Comparison of ENCODE assay signal across 16 mouse cellular contexts in the genomic region with DNA sequence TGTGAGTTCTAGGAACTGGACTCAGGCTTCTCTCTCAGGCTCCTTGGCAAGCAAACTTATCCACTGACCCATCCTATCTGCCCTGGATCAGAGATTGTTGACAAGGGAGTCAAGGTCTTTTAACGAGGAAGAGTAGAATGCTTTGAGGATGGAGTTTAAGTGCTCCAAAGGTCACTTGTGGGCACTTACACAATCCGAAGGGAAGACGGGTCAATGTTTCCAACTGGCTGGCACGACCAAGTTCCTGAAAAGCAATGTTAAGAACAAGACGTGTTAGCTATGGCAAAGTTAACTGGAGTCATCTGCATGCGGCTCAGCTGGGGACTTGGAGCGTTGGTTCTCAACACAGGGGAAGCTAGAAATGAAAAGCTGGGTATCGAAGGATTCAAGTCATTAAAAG. TPM values are rescaled to one million over a fixed set of nuclear protein-coding genes. Genes with fewer than 3 reads are reported as not detected.
DNase-seq lines count a peak whose midpoint lies in the region; TF ChIP-seq lines count a peak whose summit lies in the region.
"Had no signal": no experiment of that assay in that cellular context is flagged by ENCODE, and none has a peak within 500 bp of the region (broad histone marks: within the 10 kb centered on the region; RNA-seq: fewer than 3 reads in every experiment).

No protein-coding gene starts in this region.

- whole genome bisulfite sequencing in liver, adult 2 months, result 29% methylated on average over 8 of the region's 8 CpGs
- WGBS in small intestine, adult 2 months, result 38% methylated on average over 8 of the region's 8 CpGs

- DNase-seq in liver, adult 2 months (ENCODE audit: extremely low read depth, low read depth, low spot score), result peak; percentile 82
- no peak for DNase-seq in liver
- peak; percentile 34 to 42 for DNase-seq in adrenal gland, postnatal 36 days
- DNase-seq in kidney, adult 9 months, result peak; percentile 87
- no peak for DNase-seq in heart, adult 8-10 months (ENCODE audit: low spot score)
- no peak for DNase-seq in cerebellum, adult 8-10 months
- DNase-seq: cerebellum, adult 9-10 months; forebrain, postnatal 0 days; gastrocnemius, adult 2 months; thymus, postnatal 4 days had no signal

- peaks cover 6% of the 10 kb centered on the region for H3K4me1 ChIP-seq in liver, adult 2 months (ENCODE audit: control insufficient read depth, insufficient read depth, low read length)
- H3K4me1 ChIP-seq in small intestine, adult 2 months (ENCODE audit: control insufficient read depth, insufficient read depth, insufficient read length, low read length), result peaks cover 9% of the 10 kb centered on the region; the same call in 1 of the 2 replicates
- H3K4me1 ChIP-seq: embryonic facial prominence, embryonic 13.5 days; limb, embryonic 12.5 days; midbrain, embryonic 13.5 days had no signal

- no peak overlapping the region for H3K27ac ChIP-seq in liver, adult 2 months (replicated peaks; ENCODE audit: insufficient read depth, low read depth, low read length)
- 0 out of 2 replicates have a peak overlapping the region, but pooled peaks have one; percentile 17 for H3K27ac ChIP-seq in small intestine, adult 2 months (ENCODE audit: insufficient read depth, low read depth, low read length)
- H3K27ac ChIP-seq: embryonic facial prominence, embryonic 13.5 days; gastrocnemius, adult 2 months; limb, embryonic 12.5 days; liver, embryonic 15.5 days; midbrain, embryonic 13.5 days had no signal

- H3K79me2 ChIP-seq in liver, adult 2 months (ENCODE audit: control insufficient read depth, insufficient read depth, low read length), result no peaks in the 10 kb centered on the region

- H3K27me3 ChIP-seq in liver, adult 2 months (ENCODE audit: control insufficient read depth, insufficient read depth, low read length), result no peaks in the 10 kb centered on the region
- H3K27me3 ChIP-seq in small intestine, adult 2 months (ENCODE audit: control insufficient read depth, insufficient read depth, low read length), result no peaks in the 10 kb centered on the region
- H3K27me3 ChIP-seq: embryonic facial prominence, embryonic 13.5 days; limb, embryonic 12.5 days; liver, embryonic 15.5 days; midbrain, embryonic 13.5 days; Patski had no signal

- H3K36me3 ChIP-seq in liver, adult 2 months (ENCODE audit: control insufficient read depth, insufficient read depth, low read length), result no peaks in the 10 kb centered on the region
- H3K36me3 ChIP-seq in small intestine, adult 2 months (ENCODE audit: control insufficient read depth, insufficient read depth, low read length), result no peaks in the 10 kb centered on the region
- H3K36me3 ChIP-seq: embryonic facial prominence, embryonic 13.5 days; limb, embryonic 12.5 days; liver, embryonic 15.5 days; midbrain, embryonic 13.5 days had no signal

- no peak for TF ChIP-seq POLR2A in liver, adult 2 months (IDR thresholded peaks at IDR 0.05; ENCODE audit: extremely low read depth, insufficient read depth, low read length)
- TF ChIP-seq POLR2A in small intestine, adult 2 months (IDR thresholded peaks at IDR 0.05; ENCODE audit: low read depth, low read length), result no peak

- no peak for TF ChIP-seq CTCF in liver, adult 2 months (IDR thresholded peaks at IDR 0.05; ENCODE audit: low read depth, low read length)
- no peak for TF ChIP-seq CTCF in small intestine, adult 2 months (IDR thresholded peaks at IDR 0.05; ENCODE audit: extremely low read depth, insufficient read length, insufficient replicate concordance, low read depth, low read length)

- no peak overlapping the region for H3K4me3 ChIP-seq in liver, adult 2 months (ENCODE audit: insufficient read depth, low read depth, low read length)
- H3K4me3 ChIP-seq in small intestine, adult 2 months (ENCODE audit: low read depth, low read length), result no peak overlapping the region
- H3K4me3 ChIP-seq: embryonic facial prominence, embryonic 13.5 days; gastrocnemius, adult 2 months; limb, embryonic 12.5 days; liver, embryonic 15.5 days; midbrain, embryonic 13.5 days had no signal

- no peak overlapping the region for H3K9ac ChIP-seq in liver, adult 2 months (ENCODE audit: low read depth, low read length)
- H3K9ac ChIP-seq: embryonic facial prominence, embryonic 13.5 days; forebrain, postnatal 0 days; limb, embryonic 12.5 days; liver, embryonic 15.5 days; midbrain, embryonic 13.5 days had no signal

RNA-seq across cellular contexts. Expression of a gene that starts 12.4 kb away (rescaled TPM):
- 2.8 and 11.9 TPM in 2 replicates for total RNA-seq in liver, adult 2 months (2014; rRNA removed)
- 2.8 and 4.1 TPM in 2 replicates for polyA plus RNA-seq in liver, adult 2 months (2012; rRNA removed)
- 1 to 10 TPM; 3.8 to 8.2 TPM for total RNA-seq in adrenal gland, postnatal 36 days (2021)
- polyA plus RNA-seq in small intestine, adult 2 months (2012; rRNA removed), result 1.8 and 3.4 TPM in 2 replicates
- total RNA-seq in heart, adult 8-10 months (2022), result 1 to 10 TPM; 1.9 to 2.6 (median 2.3) TPM

Comparison
In these comparisons a context has a peak if more than half of its experiments do, and no peak if none do; other contexts are left out.
1. DNase-seq: peak in liver, adult 2 months (single experiment), adrenal gland, postnatal 36 days (2 of 2) and kidney, adult 9 months (single experiment); none in liver (single experiment), heart, adult 8-10 months (single experiment) and cerebellum, adult 8-10 months (single experiment).